Mouse (Mus musculus): ENCODE measurements at regions not wholly inside any gene's neighbourhood (a gene's known extent, or its start where the extent isn't known, plus 50 kb on each side); places are given as distances from the start of the nearest gene placed in this dataset.

DNA sequence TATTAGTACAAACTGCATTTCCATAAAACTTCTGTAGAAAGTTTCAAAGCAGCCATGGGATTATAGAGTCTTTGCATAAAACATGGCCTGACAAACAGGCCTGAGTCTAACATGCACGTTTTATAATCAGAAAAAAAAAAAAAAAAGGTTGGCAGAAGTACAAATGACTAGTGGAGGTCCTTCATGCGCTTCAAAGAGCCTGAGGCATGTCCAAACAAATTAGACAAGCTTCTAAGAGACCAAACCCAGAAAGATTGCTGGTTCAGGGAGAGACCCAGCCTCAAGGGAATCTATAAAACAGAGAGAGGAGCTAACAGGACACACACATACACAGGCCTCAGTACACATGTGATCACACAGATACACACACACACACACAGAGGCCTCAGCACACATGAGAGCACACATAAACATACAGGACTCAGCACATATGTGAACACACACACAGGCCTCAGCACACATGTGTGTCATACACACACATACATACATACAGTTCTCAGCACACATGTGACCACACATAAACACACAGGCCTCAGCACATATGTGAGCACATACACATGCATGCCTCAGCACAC, 57.0 kb upstream of the Gnaq start:
- no peak for DNase-seq (ENCODE audit: low spot score)

DNA sequence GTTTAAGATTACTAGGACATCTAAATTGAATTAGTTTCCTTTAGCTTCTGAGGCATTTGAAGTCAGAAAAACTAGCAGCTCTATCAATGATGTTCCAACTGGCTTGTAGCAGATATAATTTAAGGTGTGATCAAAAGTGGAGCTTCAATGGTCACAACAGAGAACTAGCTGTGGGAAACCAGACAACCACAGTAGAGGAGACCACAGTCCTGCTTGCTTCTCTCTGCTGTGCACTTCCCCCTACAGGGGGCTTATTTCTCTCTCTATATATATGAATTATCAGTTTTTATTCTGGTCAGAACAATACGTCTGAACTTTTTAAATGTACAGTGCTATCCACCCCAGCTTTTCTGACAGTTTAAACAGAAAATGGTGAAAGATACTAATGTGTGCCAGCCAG, 57.6 kb upstream of the Gnaq start:
- DNase-seq (ENCODE audit: low spot score): no peak

- DNase-seq (ENCODE audit: low spot score): no peak
These were observed 65.3 kb upstream of the Gnaq start for GRCm38 (mm10) chr19:16067314-16067713.

DNA sequence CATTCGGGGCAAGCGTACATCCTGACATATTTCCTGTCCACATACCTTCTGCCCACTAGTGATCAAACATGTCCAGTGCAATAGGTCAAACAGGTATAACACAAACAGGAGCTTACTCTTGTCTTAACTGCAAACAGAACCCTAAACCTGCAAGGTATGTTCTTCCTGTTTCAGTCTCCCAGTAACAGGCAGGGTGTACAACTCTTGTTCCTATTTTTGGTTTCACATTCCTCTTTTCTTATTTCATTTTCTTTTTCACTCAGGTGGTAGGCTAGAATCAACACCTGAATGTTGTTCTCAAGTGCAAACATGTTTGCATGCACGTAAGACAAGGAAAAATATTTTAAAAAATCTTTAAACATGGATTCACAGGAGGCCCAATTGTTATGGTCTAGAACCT, 67.7 kb upstream of the Gnaq start:
- no peak for DNase-seq (ENCODE audit: low spot score)

- peak; percentile 69 for DNase-seq (ENCODE audit: low spot score)
These were observed 68.6 kb upstream of the Gnaq start for GRCm38 (mm10) chr19:16063916-16064580.

DNA sequence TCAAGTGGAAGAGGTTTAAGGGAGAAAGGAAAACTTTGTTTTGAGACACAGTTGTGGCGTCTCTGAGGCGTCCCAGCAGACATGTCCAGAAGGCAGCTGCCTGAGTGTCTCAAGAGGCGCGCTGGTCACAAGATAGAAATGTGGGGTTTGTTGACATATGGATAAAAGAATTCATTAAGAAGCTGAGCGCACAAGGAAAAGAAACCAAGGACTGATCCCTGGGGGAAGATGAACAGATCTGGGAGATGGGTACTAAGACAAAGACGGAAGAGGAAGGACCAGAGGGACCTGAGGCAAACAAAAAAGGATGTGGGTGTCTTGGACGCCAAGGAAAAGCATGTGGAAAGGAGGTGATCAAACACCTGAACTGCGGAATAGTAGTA, 69.1 kb upstream of the Gnaq start:
- no peak for DNase-seq (ENCODE audit: low spot score)

- DNase-seq (ENCODE audit: low spot score): peak; percentile 44
These were observed 70.8 kb upstream of the Gnaq start for GRCm38 (mm10) chr19:16061821-16062220.

DNA sequence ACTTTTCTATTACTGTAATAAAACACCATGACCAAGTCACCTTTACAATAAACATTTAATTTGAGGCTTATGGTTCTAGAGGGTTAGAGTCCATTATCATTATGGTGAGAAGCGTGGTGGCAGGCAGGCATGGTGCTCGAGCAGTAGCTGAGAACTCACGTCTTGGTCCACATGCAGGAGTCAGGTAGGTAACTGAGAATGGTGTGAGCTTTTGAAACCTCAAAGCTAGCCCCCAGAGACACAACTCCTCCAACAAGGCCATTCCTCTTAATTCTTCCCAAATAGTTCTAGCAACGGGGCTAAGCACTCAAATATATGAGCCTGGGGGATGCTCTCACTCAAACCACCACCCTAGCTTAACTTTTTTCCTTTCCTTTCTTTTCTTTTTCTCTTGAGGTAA, 73.6 kb upstream of the Gnaq start:
- no peak for DNase-seq (ENCODE audit: low spot score)

DNA sequence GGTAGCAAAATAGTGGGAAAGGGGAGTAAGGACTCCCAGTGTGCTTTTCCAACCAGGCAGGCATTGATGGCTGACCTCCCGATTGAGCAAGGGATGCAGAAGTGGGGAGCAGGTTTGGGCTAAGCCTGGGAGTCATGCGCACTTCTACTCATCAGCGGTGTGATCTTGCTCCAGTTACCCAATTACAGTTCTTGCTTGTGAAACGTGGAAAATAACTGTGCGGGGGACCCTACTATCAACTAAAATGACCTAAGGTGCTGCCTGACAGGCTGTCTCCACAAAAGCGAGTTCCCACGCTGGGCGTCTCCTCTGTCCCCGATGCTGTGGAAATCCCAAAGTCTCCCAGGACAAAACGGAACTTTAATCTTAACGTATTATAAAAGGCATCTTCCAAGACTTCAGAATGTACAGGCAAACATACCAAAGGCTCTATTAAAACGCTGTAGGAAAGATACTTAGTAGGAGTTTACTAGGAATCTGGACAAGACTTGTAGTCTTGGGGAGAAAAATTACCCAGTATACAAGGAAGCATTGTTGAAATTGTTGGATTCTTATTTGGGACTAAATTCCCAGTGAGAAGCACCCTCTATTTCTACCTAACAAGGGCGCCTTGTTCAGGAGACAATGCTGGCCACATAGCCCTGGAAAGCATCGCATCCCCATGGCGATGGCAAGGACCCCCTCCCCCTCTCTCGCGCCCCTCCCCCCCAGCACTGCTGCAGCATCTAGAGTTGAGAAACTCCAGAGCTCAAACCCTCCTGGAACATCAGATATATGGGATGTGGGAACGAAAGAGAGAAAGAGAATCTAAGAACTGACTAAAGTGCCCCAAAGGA, 65.6 kb upstream of the Cep78 start:
- DNase-seq (ENCODE audit: low spot score): no peak

DNA sequence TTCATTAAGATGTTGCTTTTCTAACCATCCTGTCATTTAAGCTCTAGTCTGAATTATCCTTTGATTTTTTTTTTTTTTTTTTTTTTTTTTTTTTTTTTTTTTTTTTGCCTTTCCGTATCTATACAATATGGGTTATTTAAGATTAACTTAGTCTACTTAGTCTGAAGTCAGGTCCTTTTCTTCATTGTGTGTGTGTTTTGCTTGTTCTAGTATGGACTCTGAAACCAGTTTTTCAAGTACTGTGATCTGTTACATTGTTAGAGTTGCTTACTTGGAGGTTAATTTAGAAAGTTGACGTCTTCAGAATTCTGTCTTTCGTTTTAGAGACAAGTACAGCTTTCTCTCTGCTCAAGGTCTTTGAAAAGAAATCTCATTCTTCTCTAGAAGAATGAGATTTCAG, 64.9 kb upstream of the Cep78 start:
- DNase-seq (ENCODE audit: low spot score): no peak

GRCm38 (mm10) chr19:16046977-16047376, 62.2 kb upstream of the Cep78 start:
- DNase-seq (ENCODE audit: low spot score): no peak

DNA sequence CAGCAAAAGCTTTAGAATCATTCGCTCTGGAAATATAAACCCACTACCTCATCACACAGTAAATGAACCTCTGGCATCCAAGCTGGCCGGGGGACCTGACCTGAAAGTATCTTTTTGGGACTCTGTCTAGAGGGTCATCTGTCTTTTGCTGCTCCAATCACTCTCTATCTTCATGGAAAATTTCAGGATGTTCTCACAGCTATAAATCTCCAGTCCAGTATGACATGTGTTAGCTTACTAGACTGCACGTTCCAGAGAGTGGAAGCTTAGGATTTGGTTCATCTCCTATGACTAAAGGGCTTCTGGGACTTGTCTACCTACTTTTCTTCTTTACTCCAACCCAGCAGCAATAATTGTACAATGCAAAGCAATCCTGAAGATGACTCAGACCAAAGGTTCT, 60.5 kb upstream of the Cep78 start:
- DNase-seq (ENCODE audit: low spot score): no peak

- DNase-seq (ENCODE audit: low spot score): no peak
These were observed 59.4 kb upstream of the Cep78 start for GRCm38 (mm10) chr19:16044169-16044568.

DNA sequence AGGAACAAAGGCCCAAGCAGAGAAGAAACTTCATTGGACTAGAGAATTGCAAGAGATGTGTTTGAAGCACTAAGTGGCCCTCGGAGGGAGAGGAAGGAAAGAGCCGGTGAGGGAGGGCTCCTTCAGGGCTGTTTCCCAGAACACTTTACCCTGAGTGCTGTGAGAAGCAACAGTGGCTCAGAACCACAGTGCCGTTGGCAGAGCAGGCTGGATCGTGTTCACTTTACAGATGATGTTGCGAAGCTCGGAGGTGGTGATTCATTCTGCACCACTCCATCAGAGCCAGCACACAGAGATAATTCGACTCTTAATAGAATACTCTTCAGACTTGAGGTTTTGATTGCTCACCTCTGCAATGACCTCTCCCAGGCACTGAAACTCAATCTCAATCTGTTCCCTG, 58.2 kb upstream of the Cep78 start:
- no peak for DNase-seq (ENCODE audit: low spot score)

GRCm38 (mm10) chr19:16041891-16042290, 57.1 kb upstream of the Cep78 start:
- DNase-seq (ENCODE audit: low spot score): no peak

DNA sequence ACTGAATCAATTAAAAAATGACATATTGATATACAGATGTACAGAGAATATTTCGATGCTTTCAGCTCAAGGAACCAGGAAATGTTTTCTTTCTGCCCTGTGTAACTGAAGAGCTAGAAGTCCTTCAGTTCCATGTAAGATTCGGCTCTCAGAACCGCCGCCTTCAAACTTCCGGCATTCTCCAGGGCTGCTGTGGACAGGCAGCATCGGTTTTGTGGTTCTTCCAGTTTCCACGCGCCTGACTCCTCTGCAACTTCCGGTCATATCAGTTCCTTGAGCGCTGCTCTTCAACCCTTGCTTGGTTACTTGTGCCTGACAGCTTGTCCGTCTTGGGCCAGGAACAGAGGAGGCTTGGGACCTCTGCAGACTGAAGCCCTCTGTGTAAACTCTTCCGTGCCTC, 53.0 kb upstream of the Cep78 start:
- DNase-seq (ENCODE audit: low spot score): no peak
